Mouse (Mus musculus): Measurements from ENCODE around the gene Col6a1.

The Col6a1 gene

GRCm38 (mm10) chr10:76724231-76724736 lies 1.7 kb downstream of the Col6a1 start:
- no peak for DNase-seq (ENCODE audit: low read depth, low spot score)

GRCm38 (mm10) chr10:76722751-76723450 lies 3.1 kb downstream of the Col6a1 start:
- DNase-seq (ENCODE audit: low read depth, low spot score): no peak

GRCm38 (mm10) chr10:76721746-76722145 lies 4.2 kb downstream of the Col6a1 start:
- DNase-seq (ENCODE audit: low read depth, low spot score): no peak

GRCm38 (mm10) chr10:76721216-76721615 lies 4.8 kb downstream of the Col6a1 start:
- no peak for DNase-seq (ENCODE audit: low read depth, low spot score)

GRCm38 (mm10) chr10:76717631-76718030 lies 8.3 kb downstream of the Col6a1 start:
- DNase-seq (ENCODE audit: low read depth, low spot score): no peak

- DNase-seq (ENCODE audit: low read depth, low spot score): no peak
These were observed 8.9 kb downstream of the Col6a1 start for GRCm38 (mm10) chr10:76717026-76717425.

GRCm38 (mm10) chr10:76714303-76714702 lies 11.7 kb downstream of the Col6a1 start:
- no peak for DNase-seq (ENCODE audit: low read depth, low spot score)

GRCm38 (mm10) chr10:76712500-76712899 lies 13.5 kb downstream of the Col6a1 start:
- no peak for DNase-seq (ENCODE audit: low read depth, low spot score)

- no peak for DNase-seq (ENCODE audit: low read depth, low spot score)
These were observed 14.6 kb downstream of the Col6a1 start for GRCm38 (mm10) chr10:76711331-76711730.

GRCm38 (mm10) chr10:76708465-76708864 lies 17.5 kb downstream of the Col6a1 start:
- DNase-seq (ENCODE audit: low read depth, low spot score): no peak

GRCm38 (mm10) chr10:76707584-76707983 lies 18.4 kb downstream of the Col6a1 start:
- no peak for DNase-seq (ENCODE audit: low read depth, low spot score)

GRCm38 (mm10) chr10:76707001-76707400 lies 19.0 kb downstream of the Col6a1 start:
- no peak for DNase-seq (ENCODE audit: low read depth, low spot score)

- DNase-seq (ENCODE audit: low read depth, low spot score): no peak
These were observed 21.6 kb downstream of the Col6a1 start for GRCm38 (mm10) chr10:76704358-76704757.

GRCm38 (mm10) chr10:76701446-76701845 lies 24.5 kb downstream of the Col6a1 start:
- no peak for DNase-seq (ENCODE audit: low read depth, low spot score)

- DNase-seq (ENCODE audit: low read depth, low spot score): no peak
These were observed 26.2 kb downstream of the Col6a1 start for GRCm38 (mm10) chr10:76699816-76700215.

GRCm38 (mm10) chr10:76695283-76695885 lies 30.6 kb downstream of the Col6a1 start:
- no peak for DNase-seq (ENCODE audit: low read depth, low spot score)

GRCm38 (mm10) chr10:76694765-76695164 lies 31.2 kb downstream of the Col6a1 start:
- DNase-seq (ENCODE audit: low read depth, low spot score): no peak

- DNase-seq (ENCODE audit: low read depth, low spot score): no peak
These were observed 32.5 kb downstream of the Col6a1 start for GRCm38 (mm10) chr10:76693446-76693845.

- DNase-seq (ENCODE audit: low read depth, low spot score): no peak
These were observed 40.4 kb downstream of the Col6a1 start for GRCm38 (mm10) chr10:76685451-76686017.

- no peak for DNase-seq (ENCODE audit: low read depth, low spot score)
These were observed 42.0 kb downstream of the Col6a1 start for GRCm38 (mm10) chr10:76683977-76684376.

- DNase-seq (ENCODE audit: low read depth, low spot score): no peak
These were observed 42.5 kb downstream of the Col6a1 start for GRCm38 (mm10) chr10:76683461-76683860.

GRCm38 (mm10) chr10:76681882-76682281 lies 44.1 kb downstream of the Col6a1 start:
- DNase-seq (ENCODE audit: low read depth, low spot score): no peak
